Mouse (Mus musculus) frontal cortex, postnatal 36 days (tissue): Measurements from ENCODE around the gene Neurod2.

Experiments used
- DNase-seq, 2 experiments: peaks; one replicate each; pipeline ENCODE4 v3.0.0; 2022; ENCODE audit warnings: low spot score in 2 of 2

Neurod2 gene

DNA sequence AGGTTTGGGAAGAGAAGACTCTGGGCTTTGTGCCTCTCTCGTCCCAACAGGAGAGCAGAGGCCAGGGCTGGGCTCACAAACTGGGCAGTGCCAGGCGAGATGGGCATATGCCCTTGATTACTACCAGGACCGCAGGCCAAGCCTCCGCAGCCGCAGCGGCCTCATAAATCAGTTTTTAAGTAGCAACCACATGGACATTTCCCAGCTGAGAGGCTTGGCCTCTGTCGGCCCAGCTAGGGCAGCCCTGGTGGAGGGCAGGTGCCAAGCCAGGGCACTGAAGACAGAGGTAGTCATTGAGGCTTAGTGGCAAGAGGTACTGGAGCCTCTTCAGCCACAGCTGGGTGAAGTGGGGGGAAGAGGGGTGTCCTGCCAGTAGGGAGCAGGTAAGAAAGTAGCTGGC, 12.0 kb downstream of the Neurod2 start:
- no peak for DNase-seq

DNA sequence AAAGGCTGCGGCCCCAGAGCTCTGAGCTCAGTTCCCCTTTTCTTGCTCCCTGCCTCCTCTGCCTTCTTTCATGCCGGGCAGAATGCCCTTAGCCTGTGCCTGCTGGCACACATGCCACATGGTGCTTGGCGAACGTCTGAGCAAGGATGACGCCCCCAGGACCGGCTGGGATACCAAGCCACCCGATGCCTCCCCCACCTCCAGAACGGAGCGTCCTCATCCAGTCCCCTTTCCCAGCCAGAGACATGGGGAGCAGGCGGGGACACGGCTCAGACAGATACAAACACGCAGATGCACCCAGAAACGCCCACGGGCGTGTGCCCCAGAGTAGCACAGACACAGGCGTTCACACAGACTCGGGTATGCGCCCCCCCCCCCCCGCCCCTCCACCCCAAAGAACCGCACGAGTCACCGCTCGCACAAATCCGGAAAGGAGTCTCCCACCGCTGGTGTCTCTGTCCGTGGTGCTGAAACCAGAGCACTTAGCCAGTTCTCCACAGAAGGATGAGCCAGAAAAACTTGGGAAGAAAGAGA, 15.6 kb downstream of the Neurod2 start:
- peak; percentile 57 to 70 for DNase-seq

DNA sequence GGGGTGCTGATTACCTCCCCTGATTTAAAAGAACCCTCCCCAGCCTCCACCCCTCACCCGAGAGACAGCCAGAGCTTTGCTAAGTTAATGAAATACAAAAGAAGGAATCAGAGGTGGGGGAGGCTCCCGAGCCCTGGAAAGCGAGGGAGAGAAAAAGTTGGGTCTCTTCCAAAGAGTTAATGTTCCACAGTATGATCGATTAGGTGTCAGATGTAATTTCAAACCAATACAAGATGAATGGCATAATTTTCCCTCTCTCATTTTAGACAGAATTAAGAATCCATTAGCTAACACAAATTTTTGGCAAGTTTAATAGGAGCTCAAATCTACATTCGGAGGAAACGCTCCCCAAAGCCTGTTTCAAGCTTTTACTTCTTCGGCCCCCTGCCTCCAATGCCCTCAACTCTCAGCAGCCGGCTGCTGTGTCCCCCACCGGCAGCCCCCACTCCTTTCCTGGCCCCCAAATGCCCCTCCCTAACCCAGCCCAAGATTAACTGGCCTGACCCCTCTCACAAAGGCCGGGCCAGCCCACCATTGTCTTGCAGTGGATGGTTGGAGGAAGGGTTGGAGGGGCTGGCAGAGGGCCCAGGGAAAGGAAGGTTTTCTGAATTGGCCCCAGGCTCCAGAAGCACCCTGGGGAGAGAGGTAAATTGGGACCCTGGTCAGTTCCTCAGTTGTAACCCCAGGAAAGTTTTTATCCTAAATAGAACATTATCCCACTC, 30.8 kb downstream of the Neurod2 start:
- no peak for DNase-seq

DNA sequence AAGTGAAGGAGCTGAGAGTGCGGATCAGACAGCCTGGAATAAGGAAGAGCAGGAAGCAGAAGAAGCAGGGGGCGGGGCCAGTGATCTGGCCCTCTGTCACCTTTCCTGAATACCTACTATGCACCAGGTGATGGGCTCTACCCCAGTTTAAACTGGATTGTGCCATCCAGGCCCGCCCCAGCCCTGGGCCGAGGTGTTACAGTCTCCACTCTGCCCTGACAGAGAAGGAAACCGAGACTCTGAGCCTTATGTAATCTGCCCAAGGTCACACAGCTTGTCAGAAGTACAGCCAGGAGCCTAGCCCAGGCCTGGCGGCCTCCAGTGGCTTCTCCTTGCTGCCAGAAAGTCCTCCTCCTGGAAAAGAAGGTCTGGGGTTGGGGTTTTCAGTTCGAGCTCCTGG, 31.7 kb downstream of the Neurod2 start:
- DNase-seq: no peak

DNA sequence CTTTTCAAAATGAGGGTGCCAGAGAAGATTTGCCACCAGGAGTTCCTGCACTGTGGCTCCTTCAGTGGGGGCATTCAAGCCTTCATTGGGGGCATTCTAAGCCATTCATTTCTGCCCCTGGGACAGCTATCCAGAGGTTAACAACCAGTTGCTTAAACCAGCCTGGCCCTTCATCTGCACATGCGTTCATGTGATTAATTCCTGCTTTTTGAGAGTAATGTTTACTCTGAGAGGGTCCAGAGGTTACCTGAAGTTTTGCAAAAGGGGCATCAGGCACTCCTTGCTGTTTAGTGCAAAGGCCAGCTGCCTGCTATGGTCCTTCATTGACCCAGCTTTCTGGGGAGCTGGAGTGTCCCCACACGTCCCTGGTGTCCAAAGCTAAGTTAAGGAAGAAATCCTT, 32.5 kb downstream of the Neurod2 start:
- no peak for DNase-seq

DNA sequence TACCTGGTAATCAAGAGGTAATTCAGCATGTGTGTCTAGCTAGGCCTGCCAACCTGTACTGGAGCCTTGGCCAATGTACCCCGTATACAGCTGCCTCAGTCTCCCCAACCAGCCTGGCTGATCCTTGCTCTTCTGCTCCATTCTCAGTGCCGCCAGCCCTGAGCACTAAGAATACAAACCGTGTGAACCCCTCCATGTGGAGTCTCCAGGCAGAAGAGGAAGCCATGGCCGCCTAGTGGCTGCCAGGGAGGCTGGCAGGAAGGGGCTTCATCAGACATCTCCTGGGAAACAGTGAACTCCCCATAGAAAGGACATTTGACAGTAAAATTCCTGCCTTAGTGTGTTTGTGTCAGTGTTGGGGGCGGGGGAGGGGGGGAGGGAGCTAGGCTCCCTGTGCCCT, 33.2 kb downstream of the Neurod2 start:
- DNase-seq: peak in 1 of 2 experiments; percentile 51

DNA sequence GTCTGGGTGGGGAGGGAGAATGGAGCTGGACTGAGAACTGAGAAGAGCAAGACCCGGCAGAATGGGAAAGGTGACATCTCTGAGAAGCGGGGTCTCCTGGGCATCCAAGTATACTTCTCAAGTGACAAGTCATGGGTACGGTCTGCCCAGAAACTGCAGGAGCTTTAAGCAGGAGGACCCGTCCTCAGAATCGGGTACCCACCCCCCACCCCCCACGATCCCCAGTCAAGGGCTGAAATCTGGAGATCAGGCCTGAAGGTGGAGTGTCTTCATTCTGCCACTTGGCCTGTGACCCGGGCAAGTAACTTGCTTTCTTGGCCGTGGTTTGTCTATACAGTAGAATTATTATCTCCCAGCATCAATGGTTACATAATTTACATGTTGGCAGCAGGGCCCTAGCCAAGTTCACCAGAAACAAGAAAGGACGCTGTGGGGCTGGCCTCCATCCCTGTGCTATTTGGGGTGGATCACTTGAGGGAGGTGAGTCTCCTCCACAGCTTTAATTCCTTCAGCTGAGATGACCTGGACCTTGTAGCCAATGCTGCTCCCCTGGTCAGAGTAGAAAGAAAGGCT, 34.3 kb downstream of the Neurod2 start:
- no peak for DNase-seq

DNA sequence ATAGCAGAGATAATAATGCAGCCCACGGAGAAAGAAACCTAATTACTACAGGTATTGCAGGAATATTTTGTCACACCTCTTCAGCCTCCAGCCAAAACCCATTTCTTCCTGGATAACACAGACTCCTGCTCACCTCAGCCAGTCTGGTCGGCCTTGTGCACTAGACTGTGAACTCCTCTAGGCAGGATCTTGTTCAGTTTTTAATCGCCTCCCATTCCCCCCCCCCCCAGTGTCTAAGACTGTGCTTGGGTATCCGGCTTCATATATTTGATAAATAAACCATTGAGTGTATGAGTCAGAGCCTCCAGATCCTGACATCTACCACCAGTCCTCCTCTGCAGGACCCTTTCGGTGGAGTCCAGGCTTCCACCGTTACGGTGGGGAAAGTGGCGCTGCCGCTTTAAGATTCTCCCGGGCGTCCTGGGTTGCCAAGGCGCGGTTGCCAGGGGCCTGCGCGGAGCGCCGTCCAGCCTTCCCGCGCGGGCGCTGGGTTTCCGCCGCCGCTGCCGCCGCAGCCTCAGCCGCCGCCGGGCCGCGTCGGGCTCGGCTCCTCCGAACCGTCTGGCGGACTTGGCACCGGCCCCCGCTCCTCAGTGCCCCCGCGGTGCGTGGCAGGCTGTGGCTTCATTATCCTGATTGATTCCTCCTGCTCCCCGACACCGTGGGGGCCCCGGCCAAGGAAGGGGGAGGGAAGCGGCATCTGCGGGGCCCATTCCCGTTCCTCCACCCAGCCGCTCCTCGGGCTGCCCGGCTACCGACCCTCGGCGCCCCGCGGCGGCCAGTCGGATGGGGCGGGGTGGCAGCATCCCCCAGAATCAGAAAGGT, 35.0 kb downstream of the Neurod2 start:
- peak; percentile 79 to 83 for DNase-seq

DNA sequence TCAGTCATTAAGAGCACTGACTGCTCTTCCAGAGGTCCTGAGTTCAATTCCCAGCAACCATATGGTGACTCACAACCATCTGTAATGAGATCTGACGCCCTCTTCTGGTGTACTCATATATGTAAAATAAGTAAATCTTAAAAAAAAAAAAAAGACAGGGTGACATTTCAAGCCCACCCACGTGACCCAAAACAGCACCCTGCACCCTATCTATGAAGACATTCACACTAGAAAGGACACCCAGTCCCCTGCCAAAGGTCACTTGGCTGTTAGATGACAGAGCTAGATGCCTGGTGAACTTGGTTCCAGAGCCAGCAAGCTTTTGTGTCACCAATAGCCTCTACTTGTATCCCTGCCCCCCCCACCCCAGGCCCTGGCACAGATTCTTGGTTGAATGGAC, 36.4 kb downstream of the Neurod2 start:
- DNase-seq: no peak

DNA sequence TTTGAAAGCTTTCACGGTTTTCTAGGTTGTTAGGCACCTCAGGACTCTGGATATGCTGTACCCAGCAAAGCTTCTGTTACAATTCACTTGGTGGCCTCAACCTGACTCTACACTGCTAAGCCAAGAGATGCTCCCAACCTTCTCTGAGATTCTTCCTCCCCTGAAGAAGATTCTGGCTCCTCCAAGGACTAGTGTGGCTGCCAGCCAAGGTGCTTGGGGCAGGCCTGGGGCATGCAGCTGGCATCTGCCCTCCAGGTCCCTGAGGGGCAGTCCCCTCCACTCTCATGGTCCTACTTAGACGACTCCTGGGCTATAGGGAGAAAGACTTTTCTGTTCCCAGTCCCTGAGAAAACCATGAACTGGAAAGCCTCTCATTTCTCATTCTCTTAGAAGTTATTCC, 38.5 kb downstream of the Neurod2 start:
- DNase-seq: no peak

DNA sequence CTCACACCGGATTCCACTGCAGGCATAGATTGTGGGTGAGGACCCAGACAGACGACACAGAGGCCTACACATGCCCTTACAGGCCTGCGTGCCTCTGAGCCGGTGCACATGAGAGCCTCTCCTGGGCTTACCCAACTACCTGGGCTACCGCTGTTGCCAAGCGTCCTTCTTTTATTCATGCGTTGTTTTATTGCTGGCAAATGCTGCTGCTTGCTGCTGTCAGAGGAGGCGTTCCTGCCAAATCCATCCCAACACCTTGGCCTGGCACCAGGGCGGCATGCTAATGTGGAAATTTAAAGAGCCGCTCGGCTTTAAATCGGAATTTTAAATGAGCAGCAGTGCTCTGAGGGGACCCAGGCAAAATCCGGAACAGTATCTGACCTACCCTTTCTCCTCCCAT, 39.6 kb downstream of the Neurod2 start:
- peak; percentile 48 to 55 for DNase-seq

DNA sequence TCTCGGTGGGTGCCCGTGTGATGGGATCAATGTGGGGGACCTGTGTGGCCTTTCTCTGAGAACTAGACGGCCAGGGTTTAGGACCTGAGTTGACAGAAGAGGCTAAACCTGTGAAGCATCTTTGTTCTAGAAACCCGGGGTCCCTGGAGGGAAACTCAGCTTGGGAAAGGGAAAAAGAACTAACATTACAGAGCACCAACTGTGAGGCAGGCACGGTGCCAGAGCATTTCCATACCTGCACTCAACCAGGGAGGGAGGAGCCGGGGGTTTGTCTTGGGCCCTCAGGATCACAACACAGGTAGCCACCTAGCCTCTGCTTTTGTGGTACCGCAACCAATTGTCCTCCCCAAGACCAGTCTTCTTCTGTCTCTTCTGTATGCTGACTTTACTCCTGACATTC, 41.5 kb downstream of the Neurod2 start:
- no peak for DNase-seq

DNA sequence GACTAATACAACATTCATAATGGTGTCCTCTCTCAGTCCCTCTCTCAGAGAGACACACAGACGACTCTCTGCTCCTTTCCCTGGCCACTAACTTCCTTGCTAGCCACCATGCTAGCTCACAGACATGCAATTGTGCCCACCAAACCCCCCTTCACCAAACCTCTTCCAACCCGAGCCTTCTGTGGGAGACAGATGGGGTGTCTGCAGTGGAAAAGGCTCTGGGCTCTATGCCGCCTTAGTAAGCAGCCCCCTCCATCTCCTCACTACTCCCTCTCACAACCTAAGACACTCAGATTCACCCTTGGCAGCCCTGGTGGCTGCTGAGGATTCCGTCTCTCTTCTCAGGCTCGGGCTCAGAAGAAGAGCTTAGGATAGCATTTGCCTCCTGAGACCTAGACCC, 41.9 kb downstream of the Neurod2 start:
- no peak for DNase-seq

DNA sequence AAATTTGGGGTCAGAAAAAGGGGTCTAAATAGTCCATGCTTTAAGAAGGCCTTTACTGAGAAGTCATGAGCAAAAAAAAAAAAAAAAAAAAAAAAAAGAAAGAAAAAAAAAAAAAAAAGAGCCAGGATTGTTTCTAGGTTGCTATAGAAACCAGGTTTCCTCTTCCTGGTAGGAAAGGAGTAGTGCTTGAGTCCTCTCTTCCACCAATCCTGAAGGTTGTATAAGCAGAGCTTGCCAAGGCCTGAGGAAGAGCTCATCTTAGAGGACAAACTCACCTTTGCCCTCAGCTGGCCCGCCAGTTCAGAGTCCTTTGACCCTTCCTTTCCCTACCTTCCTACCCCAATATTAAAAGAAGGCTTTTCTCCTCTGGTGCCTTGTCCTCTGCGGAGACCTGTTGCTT, 44.1 kb downstream of the Neurod2 start:
- no peak for DNase-seq

DNA sequence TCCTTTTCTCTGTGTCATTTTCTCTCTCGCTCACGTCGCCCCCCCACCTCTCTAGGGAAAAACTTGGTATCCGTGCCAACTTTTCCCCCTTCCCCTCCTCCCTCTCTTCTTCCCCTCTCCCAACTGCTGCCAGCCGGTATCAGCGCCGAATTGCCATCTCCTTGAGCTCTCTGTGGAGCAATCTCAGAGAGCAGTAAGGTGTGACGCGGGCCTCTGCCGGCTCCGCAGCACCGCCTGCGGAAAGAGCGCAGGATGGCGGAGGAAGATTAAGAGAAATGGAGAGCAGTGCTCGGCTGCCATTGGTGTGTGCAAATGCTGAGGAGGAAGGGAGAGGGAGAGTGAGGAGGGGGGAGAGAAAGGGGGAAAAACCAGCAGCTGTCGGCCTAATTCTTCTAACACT, 45.2 kb downstream of the Neurod2 start:
- peak in 1 of 2 experiments; percentile 58 for DNase-seq

DNA sequence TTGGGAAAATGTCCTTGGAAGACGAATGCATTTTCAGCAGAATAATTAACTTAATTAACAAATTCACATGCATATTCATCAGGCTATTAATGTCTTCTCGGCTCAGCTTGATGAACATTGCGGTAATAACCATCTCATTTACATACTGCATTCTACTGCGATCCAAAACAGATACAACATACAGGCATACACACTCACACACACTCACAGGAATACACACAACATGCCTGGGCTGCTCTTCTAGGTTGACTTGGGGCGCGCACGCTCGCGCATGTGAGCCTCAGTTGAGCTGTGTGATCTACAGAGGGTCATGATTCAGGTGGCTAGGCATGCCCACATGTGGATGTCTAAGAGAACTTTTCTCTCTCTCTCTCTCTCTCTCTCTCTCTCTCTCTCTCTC, 45.7 kb downstream of the Neurod2 start:
- DNase-seq: peak in 1 of 2 experiments; percentile 26
